Comparison of ENCODE assay signal across 16 mouse cellular contexts in the genomic region with DNA sequence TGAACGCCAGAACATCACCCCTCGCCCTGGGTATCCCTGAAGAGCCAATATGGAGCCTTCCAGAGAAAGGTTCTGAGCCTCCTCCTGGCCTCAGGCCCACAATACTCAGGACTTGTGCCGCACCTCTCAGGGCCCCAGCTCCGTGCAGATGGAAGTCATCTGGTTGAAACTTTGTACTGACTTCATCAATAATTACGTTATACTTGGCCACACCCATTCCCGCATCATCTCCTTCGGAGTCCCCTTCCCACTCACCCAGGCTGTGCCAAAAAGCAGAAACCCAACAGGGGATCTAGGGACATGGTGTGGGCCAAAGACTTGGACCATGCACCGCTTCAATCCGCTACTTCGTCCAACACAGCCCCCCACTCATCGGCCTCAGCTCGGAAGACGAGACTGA. TPM values are rescaled to one million over a fixed set of nuclear protein-coding genes. Genes with fewer than 3 reads are reported as not detected.
A peak's percentile ranks its signal among the peaks of the same experiment; 100 is the strongest.
DNase-seq lines count a peak whose midpoint lies in the region; ATAC-seq and TF ChIP-seq lines count a peak whose summit lies in the region.
"Had no signal": no experiment of that assay in that cellular context is flagged by ENCODE, and none has a peak within 500 bp of the region (broad histone marks: within the 10 kb centered on the region; RNA-seq: fewer than 3 reads in every experiment).

No protein-coding gene starts in this region.

- 0 out of 2 replicates have a peak overlapping the region, but pooled peaks have one; percentile 79 for H3K27ac ChIP-seq in hindbrain, embryonic 10.5 days
- no peak overlapping the region for H3K27ac ChIP-seq in hindbrain, postnatal 0 days
- H3K27ac ChIP-seq in cortical plate, adult 2 months (ENCODE audit: insufficient read depth, low read length) = peak overlapping the region; percentile 91; the same call in 1 of the 2 replicates
- H3K27ac ChIP-seq in embryonic fibroblast, embryonic 13.5 days (ENCODE audit: insufficient read depth, low read length) = 0 out of 2 replicates have a peak overlapping the region, but pooled peaks have one; percentile 2
- H3K27ac ChIP-seq in limb, embryonic 15.5 days = peak overlapping the region; percentile 99
- H3K27ac ChIP-seq: hindbrain, embryonic 15.5 days; liver, embryonic 15.5 days; macrophage had no signal

- H3K27me3 ChIP-seq in hindbrain, embryonic 10.5 days (ENCODE audit: insufficient read depth, poor library complexity, severe bottlenecking) = peaks cover 9% of the 10 kb centered on the region
- H3K27me3 ChIP-seq in hindbrain, postnatal 0 days (ENCODE audit: insufficient read depth, low read length) = no peaks in the 10 kb centered on the region
- no peaks in the 10 kb centered on the region for H3K27me3 ChIP-seq in limb, embryonic 15.5 days
- H3K27me3 ChIP-seq: heart, embryonic 15.5 days; hindbrain, embryonic 15.5 days; Patski had no signal

- 93% methylated on average over 13 of the region's 13 CpGs for WGBS in hindbrain, embryonic 10.5 days
- WGBS in hindbrain, postnatal 0 days = 90% methylated on average over 13 of the region's 13 CpGs
- WGBS in limb, embryonic 15.5 days = 43% methylated on average over 13 of the region's 13 CpGs

- no peak overlapping the region for H3K9ac ChIP-seq in hindbrain, postnatal 0 days (replicated peaks; ENCODE audit: low read length)
- H3K9ac ChIP-seq in limb, embryonic 15.5 days = no peak overlapping the region
- H3K9ac ChIP-seq: heart, embryonic 15.5 days; hindbrain, embryonic 15.5 days; liver, embryonic 15.5 days had no signal

- TF ChIP-seq POLR2A in cortical plate, adult 2 months (IDR thresholded peaks at IDR 0.05; ENCODE audit: extremely low read depth, insufficient read depth, low read length) = no peak
- no peak for TF ChIP-seq POLR2A in embryonic fibroblast, embryonic 13.5 days (IDR thresholded peaks at IDR 0.05; ENCODE audit: low read depth, low read length)

- ATAC-seq in hindbrain, postnatal 0 days = no peak
- no peak for ATAC-seq in limb, embryonic 15.5 days (ENCODE audit: insufficient number of reproducible peaks, low FRiP score, low TSS enrichment, low read depth)
- ATAC-seq: Patski had no signal

- no peak for DNase-seq in hindbrain, embryonic 10.5 days (ENCODE audit: low spot score)
- no peak for DNase-seq in hindbrain, postnatal 0 days (ENCODE audit: low spot score)
- DNase-seq in adipocyte (ENCODE audit: low spot score) = no peak
- DNase-seq in heart, adult 9 months (ENCODE audit: low spot score in 2 of 2) = no peak
- DNase-seq: adrenal gland, adult 2 months; kidney, postnatal 14 days; midbrain, embryonic 14.5 days; thymus, postnatal 36 days had no signal

- no peaks in the 10 kb centered on the region for H3K36me3 ChIP-seq in hindbrain, embryonic 10.5 days
- H3K36me3 ChIP-seq in hindbrain, postnatal 0 days (ENCODE audit: insufficient read depth, low read length) = no peaks in the 10 kb centered on the region
- H3K36me3 ChIP-seq in limb, embryonic 15.5 days = no peaks in the 10 kb centered on the region
- H3K36me3 ChIP-seq: heart, embryonic 15.5 days; hindbrain, embryonic 15.5 days; liver, embryonic 15.5 days had no signal

- peaks cover 39% of the 10 kb centered on the region for H3K4me1 ChIP-seq in hindbrain, embryonic 10.5 days (replicated peaks)
- H3K4me1 ChIP-seq in hindbrain, postnatal 0 days (ENCODE audit: insufficient read depth, low read length) = peaks cover 10% of the 10 kb centered on the region; the same call in 1 of the 2 replicates
- H3K4me1 ChIP-seq in cortical plate, adult 2 months (ENCODE audit: control insufficient read depth, insufficient read depth, low read length) = peaks cover 8% of the 10 kb centered on the region
- H3K4me1 ChIP-seq in embryonic fibroblast, embryonic 13.5 days (ENCODE audit: control insufficient read depth, insufficient read depth, low read length) = peaks cover 15% of the 10 kb centered on the region
- H3K4me1 ChIP-seq in limb, embryonic 15.5 days = peaks cover 62% of the 10 kb centered on the region

- H3K4me3 ChIP-seq in hindbrain, embryonic 10.5 days = no peak overlapping the region
- H3K4me3 ChIP-seq in hindbrain, postnatal 0 days (ENCODE audit: low read length) = no peak overlapping the region
- H3K4me3 ChIP-seq in cortical plate, adult 2 months (ENCODE audit: insufficient read depth, low read length) = no peak overlapping the region
- no peak overlapping the region for H3K4me3 ChIP-seq in embryonic fibroblast, embryonic 13.5 days (ENCODE audit: insufficient read depth, low read length)
- no peak overlapping the region for H3K4me3 ChIP-seq in limb, embryonic 15.5 days
- H3K4me3 ChIP-seq: heart, embryonic 15.5 days; hindbrain, embryonic 15.5 days; liver, embryonic 15.5 days had no signal

- H3K9me3 ChIP-seq in hindbrain, embryonic 10.5 days = peaks cover 14% of the 10 kb centered on the region
- H3K9me3 ChIP-seq in hindbrain, postnatal 0 days (ENCODE audit: low read length) = no peaks in the 10 kb centered on the region
- H3K9me3 ChIP-seq in limb, embryonic 15.5 days = no peaks in the 10 kb centered on the region
- H3K9me3 ChIP-seq: heart, embryonic 15.5 days; hindbrain, embryonic 15.5 days; liver, embryonic 15.5 days had no signal

- TF ChIP-seq CTCF in hindbrain, postnatal 0 days (IDR thresholded peaks at IDR 0.05; ENCODE audit: low read depth) = no peak
- TF ChIP-seq CTCF in cortical plate, adult 2 months (IDR thresholded peaks at IDR 0.05; ENCODE audit: extremely low read depth, insufficient read depth, low read length) = no peak
- TF ChIP-seq CTCF in embryonic fibroblast, embryonic 13.5 days (IDR thresholded peaks at IDR 0.05; ENCODE audit: borderline replicate concordance, insufficient read depth, low read length) = no peak

- H3K4me2 ChIP-seq in hindbrain, postnatal 0 days (ENCODE audit: low read depth, low read length) = no peak overlapping the region
- H3K4me2 ChIP-seq in limb, embryonic 15.5 days = peak overlapping the region; percentile 19; the same call in 1 of the 2 replicates
- H3K4me2 ChIP-seq: heart, embryonic 15.5 days; hindbrain, embryonic 15.5 days; liver, embryonic 15.5 days had no signal

RNA-seq across cellular contexts. Expression of gene Atp23, which starts 33.4 kb away (rescaled TPM):
- 15.4 and 19.5 TPM in 2 replicates for polyA plus RNA-seq in hindbrain, embryonic 10.5 days (2016; fragmentation: Nextera tagmentation; extraction: Ambion mirVana)
- total RNA-seq in hindbrain, postnatal 0 days (2014; rRNA removed) = 12.5 and 14.3 TPM in 2 replicates
- 19.1 and 20.2 TPM in 2 replicates for polyA plus RNA-seq in hindbrain, postnatal 0 days (2015; fragmentation: Nextera tagmentation; extraction: Ambion mirVana)
- polyA plus RNA-seq in cortical plate, adult 2 months (2012; rRNA removed) = 10.3 and 10.4 TPM in 2 replicates
- 4.7 and 5.2 TPM in 2 replicates for polyA plus RNA-seq in embryonic fibroblast, embryonic 13.5 days (2011; ENCODE audit: insufficient read length, low read depth, missing spikeins)
- 14.3 and 14.5 TPM in 2 replicates for polyA plus RNA-seq in limb, embryonic 15.5 days (2015; fragmentation: Nextera tagmentation; extraction: Ambion mirVana)

RNA-seq across cellular contexts. Expression of gene Ctdsp2, which starts 44.0 kb away (rescaled TPM):
- 33.5 and 36.5 TPM in 2 replicates for polyA plus RNA-seq in hindbrain, embryonic 10.5 days (2016; fragmentation: Nextera tagmentation; extraction: Ambion mirVana)
- 64.5 and 64.7 TPM in 2 replicates for total RNA-seq in hindbrain, postnatal 0 days (2014; rRNA removed)
- polyA plus RNA-seq in hindbrain, postnatal 0 days (2015; fragmentation: Nextera tagmentation; extraction: Ambion mirVana) = 15.0 and 16.7 TPM in 2 replicates
- polyA plus RNA-seq in cortical plate, adult 2 months (2012; rRNA removed) = 76.5 TPM in 2 replicates
- polyA plus RNA-seq in embryonic fibroblast, embryonic 13.5 days (2011; ENCODE audit: insufficient read length, low read depth, missing spikeins) = 152 and 208 TPM in 2 replicates
- 72.2 and 85.8 TPM in 2 replicates for polyA plus RNA-seq in limb, embryonic 15.5 days (2015; fragmentation: Nextera tagmentation; extraction: Ambion mirVana)
